Mouse (Mus musculus) neural tube, embryonic 13.5 days (tissue): ENCODE measurements at regions not wholly inside any gene's neighbourhood (a gene's known extent, or its start where the extent isn't known, plus 50 kb on each side); places are given as distances from the start of the nearest gene placed in this dataset.
"Not testable (repeated sequence)": the region's sequence is repeated elsewhere in the genome, so short reads cannot be mapped to it uniquely, and the experiment has no call there.

Experiments used
- ATAC-seq: fragments of 200-750 bp; cut with Nextera tagmentation; 2 replicates; pipeline ENCODE4 v1.8.0; 2017; ENCODE audit warnings: low read depth, mild to moderate bottlenecking, moderate TSS enrichment, moderate library complexity
- H3K27ac ChIP-seq: fragments of 300-500 bp; sonication (generic); replicated peaks from 2 replicates; pipeline ENCODE4 v1.5.1; 2015; ENCODE audit warnings: moderate library complexity, mild to moderate bottlenecking, inconsistent platforms
- H3K27me3 ChIP-seq: fragments of 300-500 bp; sonication (generic); 2 replicates; pipeline ENCODE4 v1.6.1; 2015; ENCODE audit warnings: mild to moderate bottlenecking, inconsistent platforms
- H3K36me3 ChIP-seq: fragments of 300-500 bp; sonication (generic); 2 replicates; pipeline ENCODE4 v1.6.1; 2015; ENCODE audit warnings: mild to moderate bottlenecking, inconsistent platforms
- H3K4me1 ChIP-seq: fragments of 300-500 bp; sonication (generic); replicated peaks from 2 replicates; pipeline ENCODE4 v1.6.1; 2015; ENCODE audit warnings: inconsistent platforms
- H3K4me2 ChIP-seq: fragments of 300-500 bp; sonication (generic); 2 replicates; pipeline ENCODE4 v1.6.1; 2015; ENCODE audit warnings: inconsistent platforms, mild to moderate bottlenecking, moderate library complexity
- H3K4me3 ChIP-seq: fragments of 300-500 bp; sonication (generic); 2 replicates; pipeline ENCODE4 v1.5.1; 2015; ENCODE audit warnings: mild to moderate bottlenecking, inconsistent platforms
- H3K9ac ChIP-seq: fragments of 300-500 bp; sonication (generic); 2 replicates; pipeline ENCODE4 v1.6.1; 2015; ENCODE audit warnings: moderate library complexity, mild to moderate bottlenecking, inconsistent platforms
- H3K9me3 ChIP-seq: fragments of 300-500 bp; sonication (generic); 2 replicates; pipeline ENCODE4 v1.6.1; 2016; ENCODE audit warnings: inconsistent platforms
- WGBS: fragments of 180-500 bp; shearing (Covaris S2); methylation state at CpG from one replicate; pipeline ENCODE4 v1.1.7; 2015; 5-methylcytosine and 5-hydroxymethylcytosine counted together

DNA sequence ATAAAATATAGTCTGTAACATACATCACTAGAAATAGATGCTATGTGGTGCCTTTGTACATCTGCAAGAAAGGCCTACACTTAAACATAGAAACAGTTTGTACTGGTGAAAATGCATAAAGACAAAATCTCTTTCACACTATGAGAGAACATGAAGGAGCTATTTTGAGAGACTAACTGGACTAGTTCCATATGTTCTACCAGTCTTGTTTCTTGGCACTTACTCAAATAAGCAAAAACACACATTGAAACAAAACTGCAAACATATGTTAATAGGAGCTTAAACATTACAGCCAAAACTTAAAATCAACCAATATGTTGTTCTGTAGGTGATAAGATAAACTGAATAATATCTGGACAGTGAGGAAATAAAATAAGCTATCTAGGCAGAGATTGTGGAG is 1157.1 kb upstream of the Nova1 start:
- Histone ChIP-seq H3K4me1 (no peaks in the 10 kb centered on the region), H3K4me3 (no peak overlapping the region), H3K27ac (no peak overlapping the region), H3K9me3 (no peaks in the 10 kb centered on the region), H3K9ac (no peak overlapping the region), H3K36me3 (no peaks in the 10 kb centered on the region), H3K4me2 (no peak overlapping the region), H3K27me3 (no peaks in the 10 kb centered on the region)
- ATAC-seq: no peak

DNA sequence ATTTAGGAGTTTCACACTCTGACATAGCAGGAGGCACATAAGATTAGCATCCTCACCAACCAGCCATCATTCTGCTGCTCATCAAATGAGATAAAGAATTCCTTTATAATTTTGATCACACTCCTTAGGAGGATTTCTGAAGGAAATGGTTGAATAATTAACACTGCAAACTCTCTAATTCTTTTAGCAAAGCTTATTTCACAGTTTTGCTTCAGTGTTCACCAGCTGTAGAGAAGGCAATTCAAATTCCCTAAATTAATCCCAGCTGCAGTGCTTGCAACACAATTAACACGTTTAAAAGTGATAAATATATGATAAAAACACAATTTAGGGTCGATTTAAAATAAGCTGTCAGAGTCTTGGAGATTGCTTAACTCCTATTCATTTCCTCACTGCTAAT is 1150.9 kb upstream of the Nova1 start:
- ATAC-seq: no peak
- no peaks in the 10 kb centered on the region for H3K9me3 ChIP-seq

DNA sequence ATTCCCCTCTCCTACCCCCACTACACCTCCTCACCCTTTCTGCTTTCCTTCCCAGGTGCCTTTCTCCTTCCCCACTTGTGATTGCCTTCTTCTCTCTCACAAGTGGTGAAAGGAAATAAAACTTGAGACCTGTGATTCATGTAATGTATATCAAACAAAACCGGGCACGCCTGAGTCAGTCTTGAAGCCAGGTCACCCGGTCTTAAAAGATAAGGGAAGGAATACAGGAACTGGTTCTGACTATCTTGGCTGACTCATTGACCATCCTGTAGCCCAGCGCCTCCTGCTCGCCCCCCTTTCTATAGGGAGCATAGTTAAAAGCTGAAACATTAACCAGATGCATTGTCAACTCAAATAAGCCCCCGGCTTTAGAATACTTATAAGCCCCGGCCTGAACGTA is 1135.6 kb upstream of the Nova1 start:
- ATAC-seq: no peak
- Histone ChIP-seq H3K4me2 (no peak overlapping the region), H3K27ac (no peak overlapping the region), H3K9ac (no peak overlapping the region), H3K4me1 (no peaks in the 10 kb centered on the region), H3K27me3 (no peaks in the 10 kb centered on the region), H3K4me3 (no peak overlapping the region), H3K9me3 (no peaks in the 10 kb centered on the region), H3K36me3 (no peaks in the 10 kb centered on the region)
- WGBS: 87% methylated on average over 8 of the region's 8 CpGs

More for the DNA sequence above, 1150.9 kb upstream of the Nova1 start:
- Histone ChIP-seq H3K9ac (no peak overlapping the region), H3K36me3 (no peaks in the 10 kb centered on the region), H3K27me3 (no peaks in the 10 kb centered on the region), H3K27ac (no peak overlapping the region), H3K4me2 (no peak overlapping the region), H3K4me1 (no peaks in the 10 kb centered on the region), H3K4me3 (no peak overlapping the region)
- WGBS: 38% methylated on average over 2 of the region's 2 CpGs

DNA sequence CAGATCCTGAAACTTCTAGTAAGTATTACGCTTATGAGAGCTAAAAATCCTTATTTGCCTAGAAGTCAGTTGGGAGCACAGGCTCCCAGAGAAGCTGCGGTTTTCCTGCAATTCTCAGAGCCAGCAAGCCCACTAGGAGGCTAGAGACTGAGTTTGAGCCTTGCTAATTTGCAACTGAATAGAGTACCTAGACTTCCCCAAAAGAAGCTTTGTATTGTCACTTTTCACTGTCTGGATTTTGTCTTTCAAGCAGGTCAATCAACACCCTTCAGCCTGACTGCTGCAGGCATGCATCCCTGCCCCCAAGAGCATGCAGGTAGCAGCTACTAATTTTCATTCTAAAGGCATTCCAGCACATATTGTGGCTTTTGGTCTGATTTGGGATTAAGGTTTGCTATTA is 1120.8 kb upstream of the Nova1 start:
- not testable (repeated sequence) for ATAC-seq, H3K27ac ChIP-seq, H3K4me2 ChIP-seq, H3K27me3 ChIP-seq, H3K9me3 ChIP-seq, H3K36me3 ChIP-seq, H3K4me1 ChIP-seq, H3K9ac ChIP-seq, H3K4me3 ChIP-seq
- WGBS: 52% methylated on average over 2 of the region's 2 CpGs

DNA sequence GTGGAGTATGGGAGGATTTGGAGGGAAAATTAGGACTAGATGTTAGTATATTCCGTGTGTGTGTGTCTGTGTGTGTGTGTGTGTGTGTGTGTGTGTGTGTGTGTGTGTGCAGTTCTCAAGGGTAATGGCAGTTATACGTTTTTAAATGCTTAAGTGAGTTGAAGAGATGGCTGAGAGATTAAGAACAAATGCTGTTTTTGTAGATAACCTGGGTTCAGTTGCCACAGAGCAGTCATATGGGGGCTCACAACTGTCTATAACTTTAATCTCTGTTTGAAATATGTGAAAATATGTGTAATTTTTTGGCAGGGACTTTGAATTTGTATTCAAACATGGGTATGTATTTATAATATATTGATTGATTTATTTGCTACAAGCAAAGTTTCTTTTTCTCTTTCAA is 1108.3 kb upstream of the Nova1 start:
- Histone ChIP-seq H3K9me3 (peaks cover 3% of the 10 kb centered on the region; the same call in 1 of the 2 replicates), H3K27ac (no peak overlapping the region), H3K9ac (no peak overlapping the region), H3K4me3 (no peak overlapping the region), H3K36me3 (no peaks in the 10 kb centered on the region), H3K4me2 (no peak overlapping the region), H3K4me1 (no peaks in the 10 kb centered on the region), H3K27me3 (no peaks in the 10 kb centered on the region)
- no peak for ATAC-seq
- 57% methylated on average over 2 of the region's 2 CpGs for WGBS
